Mouse (Mus musculus): ENCODE measurements around the gene Pam. TPM values are rescaled to one million over a fixed set of nuclear protein-coding genes. Genes with fewer than 3 reads are reported as not detected.

The Pam gene
- polyA plus RNA-seq, 1 experiment from 2014 or later = 11.3 TPM

DNA sequence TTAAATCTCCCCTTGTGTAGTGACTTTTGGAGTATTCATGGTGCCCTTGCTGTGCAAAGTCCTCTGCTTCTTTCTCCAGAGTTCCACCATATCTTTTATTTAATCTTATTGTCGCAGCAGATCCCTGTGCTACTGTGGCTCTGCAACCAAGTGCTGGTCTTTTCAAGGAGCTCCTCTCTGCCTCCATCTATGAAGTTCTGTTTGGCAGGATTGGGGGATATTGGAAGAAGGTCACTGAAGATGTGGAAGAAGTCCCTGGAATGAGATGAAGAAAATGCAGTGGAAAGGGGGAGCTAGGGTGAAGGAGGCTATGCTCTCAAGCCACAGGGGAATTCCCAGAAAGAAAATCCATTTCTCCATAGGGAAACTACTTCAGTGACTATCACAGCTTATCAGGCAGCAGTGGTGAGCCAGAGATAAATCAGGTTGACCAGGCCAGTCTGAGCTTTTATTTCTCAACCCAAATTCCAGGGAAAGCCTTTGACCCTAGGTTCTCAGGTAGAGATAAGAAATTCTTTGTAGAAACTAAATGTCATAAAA lies 1.0 kb upstream of the Pam start:
- Histone ChIP-seq H3K4me3 (no peak overlapping the region), H3K27ac (replicated peaks) (no peak overlapping the region), H3K4me1 (peaks cover 7% of the 10 kb centered on the region), H3K9me3 (no peaks in the 10 kb centered on the region), H3K27me3 (replicated peaks; ENCODE audit: low read depth, poor library complexity, severe bottlenecking) (peaks cover 15% of the 10 kb centered on the region), H3K36me3 (replicated peaks) (no peaks in the 10 kb centered on the region)
- 67% methylated on average over 1 of the region's 1 CpGs for WGBS
- DNase-seq (ENCODE audit: low spot score) = no peak

DNA sequence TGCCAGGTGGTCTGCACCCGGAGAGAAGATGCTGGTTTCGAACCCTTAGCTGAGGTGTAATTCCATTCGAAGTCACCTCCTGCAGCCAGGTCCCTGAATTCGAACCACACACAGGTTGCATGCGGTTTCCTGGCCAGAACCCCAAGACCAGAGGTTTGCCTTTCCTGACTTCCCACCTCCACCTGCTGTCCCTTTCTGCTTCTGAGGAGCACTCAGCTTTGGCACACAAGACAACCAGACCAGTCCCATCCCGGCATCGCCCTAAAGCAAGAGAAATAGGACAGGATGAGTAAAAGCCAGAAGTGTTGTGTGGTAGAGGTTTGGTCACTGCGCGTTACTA lies 515 bp upstream of the Pam start:
- Histone ChIP-seq H3K9me3 (no peaks in the 10 kb centered on the region), H3K27me3 (replicated peaks; ENCODE audit: low read depth, poor library complexity, severe bottlenecking) (peaks cover 15% of the 10 kb centered on the region), H3K4me3 (peak overlapping the region; percentile 79), H3K27ac (replicated peaks) (peak overlapping the region; percentile 91), H3K4me1 (peaks cover 7% of the 10 kb centered on the region), H3K36me3 (replicated peaks) (no peaks in the 10 kb centered on the region)
- DNase-seq (ENCODE audit: low spot score) = no peak
- 35% methylated on average over 9 of the region's 9 CpGs for WGBS

DNA sequence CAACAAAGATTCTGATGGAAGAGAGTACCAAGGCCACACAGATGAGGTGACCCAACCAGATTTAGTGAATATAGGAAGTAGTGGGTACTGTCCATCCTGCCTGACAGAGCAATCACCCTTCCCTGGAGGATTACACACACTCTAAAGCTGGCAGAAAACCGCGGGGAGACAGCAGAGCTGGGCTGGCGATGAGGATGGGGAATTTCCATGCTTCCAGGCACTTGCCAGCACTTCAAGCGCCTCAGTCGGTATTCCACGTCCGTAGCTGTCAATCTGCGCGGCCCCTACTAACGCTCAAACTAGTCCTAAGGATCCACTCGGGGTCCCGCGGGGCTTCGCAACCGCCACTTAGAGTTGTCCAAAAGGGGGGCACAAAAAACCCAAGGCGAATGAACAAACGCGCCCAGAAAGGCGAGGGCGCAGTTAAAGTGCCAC lies 618 bp downstream of the Pam start:
- under 1% methylated on average over 20 of the region's 20 CpGs for WGBS
- H3K4me1 ChIP-seq = peaks cover 7% of the 10 kb centered on the region
- H3K27ac ChIP-seq (replicated peaks) = peak overlapping the region; percentile 91
- peak overlapping the region; percentile 79 for H3K4me3 ChIP-seq
- H3K36me3 ChIP-seq (replicated peaks) = no peaks in the 10 kb centered on the region
- H3K9me3 ChIP-seq = no peaks in the 10 kb centered on the region
- DNase-seq (ENCODE audit: low spot score) = no peak
- H3K27me3 ChIP-seq (replicated peaks; ENCODE audit: low read depth, poor library complexity, severe bottlenecking) = peaks cover 15% of the 10 kb centered on the region

DNA sequence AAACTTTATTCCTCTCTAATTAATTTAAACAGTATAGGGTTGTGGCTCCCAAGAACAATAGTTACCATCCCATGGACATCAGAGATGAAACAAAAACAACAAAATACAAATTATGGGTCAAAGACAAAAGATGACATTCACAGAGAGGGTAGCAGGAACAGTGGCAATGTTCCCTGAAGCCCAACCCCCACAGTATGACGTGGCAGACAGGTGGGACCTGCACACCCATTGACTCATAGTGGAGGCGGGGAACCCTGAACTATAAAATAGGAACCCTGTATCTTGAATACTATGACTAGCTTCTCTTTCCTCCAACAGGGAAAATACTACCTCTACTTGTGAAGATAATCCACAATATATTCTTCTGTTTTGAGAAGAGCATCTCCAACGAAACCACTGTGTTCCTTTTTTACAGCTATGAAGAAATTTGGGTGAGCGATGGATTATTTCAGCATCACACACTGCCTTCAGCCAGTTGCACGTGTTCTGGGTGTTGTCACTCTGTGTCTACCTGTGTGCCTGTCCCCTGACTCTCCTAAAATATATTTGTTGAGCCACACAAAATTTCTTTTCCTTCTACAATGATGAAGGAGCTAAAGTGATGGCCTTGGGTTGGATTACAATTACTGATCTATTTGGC lies 6.0 kb downstream of the Pam start:
- 87% methylated on average over 5 of the region's 5 CpGs for WGBS
- Histone ChIP-seq H3K4me3 (no peak overlapping the region), H3K36me3 (replicated peaks) (no peaks in the 10 kb centered on the region), H3K9me3 (no peaks in the 10 kb centered on the region), H3K27ac (replicated peaks) (no peak overlapping the region), H3K4me1 (peaks cover 10% of the 10 kb centered on the region), H3K27me3 (replicated peaks; ENCODE audit: low read depth, poor library complexity, severe bottlenecking) (no peaks in the 10 kb centered on the region)
- DNase-seq (ENCODE audit: low spot score) = no peak

DNA sequence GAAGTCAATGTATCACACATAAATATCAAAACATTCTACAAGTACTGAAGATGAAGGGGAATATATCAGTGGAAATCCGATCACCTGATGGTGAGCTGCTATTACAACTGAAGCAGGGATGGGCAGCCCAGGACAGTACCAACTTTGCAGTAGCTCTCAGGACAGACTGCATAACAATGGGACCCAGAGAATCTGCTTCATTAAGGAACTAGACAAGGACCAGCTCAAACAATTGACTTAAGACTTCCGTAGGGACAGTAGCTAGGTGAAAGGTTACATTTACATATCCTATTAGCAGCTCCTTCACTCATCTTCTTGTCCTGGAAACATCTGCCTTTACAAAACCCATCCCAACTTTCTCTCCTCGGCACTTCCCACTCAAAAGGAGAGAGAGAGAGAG lies 9.0 kb downstream of the Pam start:
- Histone ChIP-seq H3K27ac (replicated peaks) (no peak overlapping the region), H3K36me3 (replicated peaks) (no peaks in the 10 kb centered on the region), H3K9me3 (no peaks in the 10 kb centered on the region), H3K27me3 (replicated peaks; ENCODE audit: low read depth, poor library complexity, severe bottlenecking) (no peaks in the 10 kb centered on the region), H3K4me1 (peaks cover 12% of the 10 kb centered on the region; the same call in 1 of the 2 replicates), H3K4me3 (no peak overlapping the region)
- no peak for DNase-seq (ENCODE audit: low spot score)
- 45% methylated on average over 3 of the region's 3 CpGs for WGBS

DNA sequence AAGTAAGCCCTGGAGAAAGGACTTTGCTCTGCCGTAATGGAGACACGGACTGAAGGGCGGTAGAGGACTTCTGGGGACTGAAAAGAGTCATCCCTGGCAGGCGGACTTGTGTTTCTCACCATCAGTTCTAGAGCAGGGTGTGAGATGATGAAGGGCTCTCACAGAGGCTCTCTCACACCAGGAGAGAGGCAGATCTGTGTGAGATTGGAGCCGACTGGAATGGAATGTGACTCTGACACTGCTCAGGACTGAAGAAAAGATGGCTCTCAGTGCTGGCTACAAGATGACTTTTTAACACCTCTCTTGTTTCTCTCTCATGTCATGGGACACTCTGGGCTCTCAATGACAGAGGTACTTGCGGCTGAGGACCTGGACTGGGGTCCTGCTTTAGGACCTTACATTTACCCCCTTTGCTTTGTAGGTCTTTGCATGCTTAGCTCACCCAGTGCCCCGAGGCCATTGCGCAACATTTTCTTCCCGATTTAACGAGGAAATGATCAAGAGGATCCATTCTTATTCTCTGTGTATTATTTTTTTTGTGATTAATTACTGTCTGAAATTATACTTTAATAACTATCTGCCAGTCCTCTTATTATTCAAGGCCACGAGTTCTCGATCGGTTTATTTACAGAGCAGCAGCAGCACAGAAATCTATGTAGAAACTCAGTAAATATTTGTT lies 10.7 kb downstream of the Pam start:
- H3K27ac ChIP-seq (replicated peaks) = no peak overlapping the region
- no peak for DNase-seq (ENCODE audit: low spot score)
- peaks cover 12% of the 10 kb centered on the region; the same call in 1 of the 2 replicates for H3K4me1 ChIP-seq

DNA sequence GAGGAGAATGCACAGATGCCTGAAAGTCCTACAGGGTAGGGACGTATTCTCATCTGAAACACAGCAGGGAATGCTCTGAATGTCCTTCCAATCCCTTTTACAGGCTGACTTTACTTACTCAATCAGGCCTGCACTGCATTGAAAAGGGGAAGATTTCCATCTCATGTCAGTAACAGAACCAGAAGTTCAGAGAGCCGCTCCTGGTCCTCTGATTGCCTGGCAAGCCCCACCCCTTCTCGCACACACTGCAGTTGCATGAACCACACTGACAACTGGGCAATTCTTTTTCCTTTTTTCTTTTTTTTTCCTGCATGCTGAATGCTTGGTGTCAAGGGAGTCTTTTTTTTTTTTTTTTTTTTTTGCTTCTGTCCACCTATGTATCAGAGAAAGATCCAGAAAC lies 11.9 kb downstream of the Pam start:
- no peaks in the 10 kb centered on the region for H3K36me3 ChIP-seq (replicated peaks)
- WGBS = 72% methylated on average over 3 of the region's 3 CpGs
- no peaks in the 10 kb centered on the region for H3K9me3 ChIP-seq
- DNase-seq (ENCODE audit: low spot score) = no peak
- no peak overlapping the region for H3K27ac ChIP-seq (replicated peaks)
- H3K4me3 ChIP-seq = no peak overlapping the region
- peaks cover 12% of the 10 kb centered on the region; the same call in 1 of the 2 replicates for H3K4me1 ChIP-seq
- no peaks in the 10 kb centered on the region for H3K27me3 ChIP-seq (replicated peaks; ENCODE audit: low read depth, poor library complexity, severe bottlenecking)

More for the DNA sequence above, 10.7 kb downstream of the Pam start:
- H3K36me3 ChIP-seq (replicated peaks) = no peaks in the 10 kb centered on the region
- no peak overlapping the region for H3K4me3 ChIP-seq
- H3K9me3 ChIP-seq = no peaks in the 10 kb centered on the region
- no peaks in the 10 kb centered on the region for H3K27me3 ChIP-seq (replicated peaks; ENCODE audit: low read depth, poor library complexity, severe bottlenecking)
- 74% methylated on average over 13 of the region's 13 CpGs for WGBS

DNA sequence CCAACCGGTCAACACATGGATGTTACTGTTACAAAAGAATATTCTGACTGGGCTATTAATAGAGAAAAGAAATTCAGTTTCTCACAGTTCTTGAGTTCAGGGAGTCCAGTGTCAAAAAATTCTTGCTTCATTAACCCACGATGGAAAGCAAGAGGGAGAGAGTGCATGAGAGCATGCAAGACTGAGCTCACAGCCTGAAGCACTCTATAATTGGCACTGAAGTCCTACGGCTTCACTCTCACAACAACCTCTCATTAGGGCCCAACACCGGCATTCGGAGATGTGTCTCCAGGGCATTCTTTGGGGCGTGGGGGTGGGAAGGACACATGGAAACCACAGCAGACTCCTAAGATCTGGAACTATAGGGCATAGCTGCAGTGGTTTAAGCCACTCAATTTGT lies 12.5 kb downstream of the Pam start:
- Histone ChIP-seq H3K4me1 (peaks cover 12% of the 10 kb centered on the region; the same call in 1 of the 2 replicates), H3K27ac (replicated peaks) (no peak overlapping the region), H3K9me3 (no peaks in the 10 kb centered on the region), H3K4me3 (no peak overlapping the region), H3K36me3 (replicated peaks) (no peaks in the 10 kb centered on the region), H3K27me3 (replicated peaks; ENCODE audit: low read depth, poor library complexity, severe bottlenecking) (no peaks in the 10 kb centered on the region)
- 51% methylated on average over 6 of the region's 6 CpGs for WGBS
- no peak for DNase-seq (ENCODE audit: low spot score)

DNA sequence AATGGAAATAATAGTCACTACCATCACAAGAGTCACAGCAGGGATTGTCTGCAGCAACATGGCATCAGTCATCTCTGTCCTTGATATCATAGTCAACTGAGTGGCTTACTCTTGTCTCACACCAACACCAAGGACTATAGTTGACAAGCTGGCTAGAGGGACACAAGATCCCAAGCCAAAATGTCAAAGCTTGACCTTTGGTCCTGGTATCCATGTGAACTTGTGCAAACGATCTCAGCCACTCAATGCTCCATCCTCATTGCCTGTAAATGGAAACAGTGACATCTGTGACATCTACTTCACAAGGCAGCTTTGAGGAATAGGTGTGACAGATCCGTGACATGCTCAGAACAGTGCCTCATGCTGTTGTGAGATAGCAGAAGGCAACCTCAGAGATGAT lies 15.0 kb downstream of the Pam start:
- no peaks in the 10 kb centered on the region for H3K27me3 ChIP-seq (replicated peaks; ENCODE audit: low read depth, poor library complexity, severe bottlenecking)
- DNase-seq (ENCODE audit: low spot score) = no peak

DNA sequence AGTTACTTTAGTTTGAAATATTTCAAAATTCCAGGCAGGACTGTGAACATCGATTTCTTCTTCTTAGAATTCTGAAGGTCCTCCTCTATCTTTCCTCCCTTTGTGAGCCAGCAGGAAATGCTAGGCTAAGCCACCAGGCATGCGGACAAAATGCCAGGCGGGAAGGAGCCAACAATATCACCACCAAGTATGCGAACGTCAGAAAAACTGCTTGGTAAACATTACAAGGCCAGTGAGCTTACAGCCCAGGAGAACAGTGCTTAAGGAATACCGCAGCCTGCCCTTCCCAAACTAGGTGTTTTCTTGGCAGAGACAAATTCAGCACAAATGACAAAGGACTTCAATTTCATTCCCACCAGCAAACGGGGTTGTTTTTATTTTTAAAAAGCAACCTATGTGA lies 15.8 kb downstream of the Pam start:
- 78% methylated on average over 7 of the region's 7 CpGs for WGBS
- no peak for DNase-seq (ENCODE audit: low spot score)
- H3K27me3 ChIP-seq (replicated peaks; ENCODE audit: low read depth, poor library complexity, severe bottlenecking) = no peaks in the 10 kb centered on the region
- no peak overlapping the region for H3K27ac ChIP-seq (replicated peaks)
- H3K4me3 ChIP-seq = no peak overlapping the region
- no peaks in the 10 kb centered on the region for H3K9me3 ChIP-seq
- no peaks in the 10 kb centered on the region for H3K36me3 ChIP-seq (replicated peaks)
- H3K4me1 ChIP-seq = 0 out of 2 replicates have a peak, but pooled peaks cover 5% of the 10 kb centered on the region

More for the DNA sequence above, 15.0 kb downstream of the Pam start:
- Histone ChIP-seq H3K36me3 (replicated peaks) (no peaks in the 10 kb centered on the region), H3K4me1 (0 out of 2 replicates have a peak, but pooled peaks cover 5% of the 10 kb centered on the region), H3K4me3 (no peak overlapping the region), H3K9me3 (no peaks in the 10 kb centered on the region), H3K27ac (replicated peaks) (no peak overlapping the region)
- 52% methylated on average over 2 of the region's 2 CpGs for WGBS

DNA sequence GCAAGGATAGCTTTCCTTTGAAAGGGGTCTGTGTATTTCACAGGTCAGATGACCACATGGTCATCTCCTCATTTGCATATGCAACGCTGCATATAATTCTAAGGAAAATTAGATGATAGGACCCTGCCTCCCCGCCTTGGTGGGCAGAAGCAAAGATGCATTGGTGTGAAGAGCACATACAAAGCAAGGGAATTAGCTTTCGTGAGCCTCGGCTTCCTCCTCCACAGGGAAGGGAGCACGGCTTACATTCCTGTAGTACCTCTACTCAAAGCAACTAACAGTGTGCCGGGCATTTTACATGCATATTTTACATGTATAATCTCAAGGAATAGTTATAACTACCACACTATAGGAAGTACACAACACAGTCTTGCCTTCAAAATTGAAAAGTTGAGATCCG lies 16.7 kb downstream of the Pam start:
- 96% methylated on average over 7 of the region's 7 CpGs for WGBS
- Histone ChIP-seq H3K27me3 (replicated peaks; ENCODE audit: low read depth, poor library complexity, severe bottlenecking) (no peaks in the 10 kb centered on the region), H3K27ac (replicated peaks) (no peak overlapping the region), H3K36me3 (replicated peaks) (no peaks in the 10 kb centered on the region), H3K4me1 (peaks cover 5% of the 10 kb centered on the region; the same call in 1 of the 2 replicates), H3K4me3 (no peak overlapping the region), H3K9me3 (no peaks in the 10 kb centered on the region)
- no peak for DNase-seq (ENCODE audit: low spot score)

DNA sequence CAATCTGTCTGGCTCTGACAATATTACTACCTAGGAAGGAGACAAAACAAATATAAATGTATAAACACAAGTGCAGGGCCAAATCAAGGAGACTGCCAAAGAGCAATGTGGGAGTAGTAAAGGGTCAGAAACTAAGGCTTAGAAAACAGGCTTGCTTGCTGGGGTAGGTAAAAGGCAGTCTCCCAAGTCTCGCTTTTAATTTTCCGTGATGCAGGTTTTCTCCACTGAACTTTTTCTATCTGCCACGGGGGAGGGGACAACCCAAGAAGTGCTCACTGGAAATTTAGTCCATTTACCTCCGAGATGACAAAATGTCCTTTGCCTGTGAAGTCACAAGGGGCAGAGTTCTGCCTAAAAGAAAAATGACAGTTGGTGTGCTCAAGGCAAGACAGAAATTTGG lies 21.6 kb downstream of the Pam start:
- DNase-seq (ENCODE audit: low spot score) = no peak
- WGBS = 67% methylated on average over 4 of the region's 4 CpGs
- Histone ChIP-seq H3K4me3 (no peak overlapping the region), H3K27me3 (replicated peaks; ENCODE audit: low read depth, poor library complexity, severe bottlenecking) (no peaks in the 10 kb centered on the region), H3K9me3 (no peaks in the 10 kb centered on the region), H3K36me3 (replicated peaks) (no peaks in the 10 kb centered on the region), H3K4me1 (peaks cover 8% of the 10 kb centered on the region; the same call in 1 of the 2 replicates), H3K27ac (replicated peaks) (no peak overlapping the region)

DNA sequence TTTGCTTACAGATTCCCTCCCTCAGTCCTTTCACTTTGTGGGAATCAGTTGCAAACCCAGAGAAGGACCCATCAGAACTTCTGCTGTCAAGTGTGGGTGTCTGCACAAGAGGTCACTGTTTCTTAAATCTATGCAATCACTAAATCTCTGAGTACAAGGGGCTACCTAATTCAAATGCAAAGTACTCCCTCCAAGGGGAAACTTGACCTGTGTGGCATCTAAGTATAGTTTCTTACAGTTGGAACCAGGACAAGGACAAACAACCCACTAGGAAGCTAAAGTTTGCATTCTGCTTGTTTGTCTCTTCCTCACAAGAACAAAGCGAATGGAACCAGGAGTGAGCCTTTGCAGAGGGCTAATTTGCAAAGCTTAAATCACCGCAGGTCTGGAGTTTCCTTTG lies 22.3 kb downstream of the Pam start:
- DNase-seq (ENCODE audit: low spot score) = no peak
- H3K9me3 ChIP-seq = no peaks in the 10 kb centered on the region
- H3K27ac ChIP-seq (replicated peaks) = no peak overlapping the region
- 34% methylated on average over 2 of the region's 2 CpGs for WGBS
- H3K27me3 ChIP-seq (replicated peaks; ENCODE audit: low read depth, poor library complexity, severe bottlenecking) = no peaks in the 10 kb centered on the region
- peaks cover 8% of the 10 kb centered on the region; the same call in 1 of the 2 replicates for H3K4me1 ChIP-seq
- no peak overlapping the region for H3K4me3 ChIP-seq
- no peaks in the 10 kb centered on the region for H3K36me3 ChIP-seq (replicated peaks)

Measured in embryonic facial prominence, embryonic 10.5 days (tissue).